Mouse (Mus musculus): Measurements from ENCODE around the gene Pak2. TPM values are rescaled to one million over a fixed set of nuclear protein-coding genes. Genes with fewer than 3 reads are reported as not detected.
"Not testable (repeated sequence)": the region's sequence is repeated elsewhere in the genome, so short reads cannot be mapped to it uniquely, and the experiment has no call there.

The Pak2 gene
- polyA plus RNA-seq, 1 experiment, result 21.9 TPM

- no peak for DNase-seq (ENCODE audit: low read depth, low spot score)
- WGBS, result under 1% methylated on average over 39 of the region's 39 CpGs
These were observed 19.9 kb upstream of the Pak2 start for GRCm38 (mm10) chr16:32098897-32099637.

GRCm38 (mm10) chr16:32097757-32098156, 18.6 kb upstream of the Pak2 start:
- DNase-seq (ENCODE audit: low read depth, low spot score), result not testable (repeated sequence)
- 94% methylated on average over 2 of the region's 2 CpGs for WGBS

GRCm38 (mm10) chr16:32091466-32091865, 12.3 kb upstream of the Pak2 start:
- no peak for DNase-seq (ENCODE audit: low read depth, low spot score)
- 71% methylated on average over 7 of the region's 7 CpGs for WGBS

- WGBS, result 13% methylated on average over 17 of the region's 17 CpGs
- DNase-seq (ENCODE audit: low read depth, low spot score), result no peak
These were observed 8.7 kb upstream of the Pak2 start for GRCm38 (mm10) chr16:32087629-32088443.

- 1% methylated on average over 30 of the region's 30 CpGs for WGBS
- no peak for DNase-seq (ENCODE audit: low read depth, low spot score)
These were observed 643 bp downstream of the Pak2 start for GRCm38 (mm10) chr16:32078408-32078990.

DNA sequence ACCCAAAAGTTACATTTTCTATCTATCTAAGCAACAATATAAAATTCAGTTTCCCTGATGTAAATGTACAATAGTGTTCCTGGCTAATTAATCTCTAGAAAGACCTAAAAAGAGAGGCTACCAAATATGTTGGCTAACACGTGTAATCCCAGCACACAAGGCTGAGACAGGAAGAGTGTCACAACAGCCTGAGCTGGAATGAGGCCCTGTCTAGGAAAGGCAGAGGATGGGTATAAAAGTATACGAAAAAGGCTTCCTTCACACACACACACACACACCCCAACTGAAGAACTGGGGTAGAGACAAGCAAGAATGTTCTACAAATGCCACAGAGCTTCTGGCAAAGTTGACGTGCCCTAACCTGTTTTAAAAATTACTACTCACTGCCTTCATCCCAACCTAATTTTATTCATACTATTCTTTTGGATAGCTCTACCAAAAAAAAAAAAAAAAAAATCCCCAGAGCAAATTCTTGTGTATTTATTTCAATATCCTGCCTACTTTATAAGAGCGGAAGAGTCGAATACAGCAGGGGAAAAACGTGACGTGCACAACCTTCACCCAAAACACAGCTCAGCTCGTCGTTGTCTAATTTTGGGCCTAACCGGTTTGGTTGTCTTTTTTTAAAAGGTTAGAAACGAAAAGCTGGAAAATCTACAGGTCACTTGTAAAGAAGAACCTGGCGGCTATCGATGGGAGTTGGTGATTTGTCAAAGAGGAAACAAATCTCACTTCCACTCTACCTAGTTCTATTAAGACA, 1.3 kb downstream of the Pak2 start:
- no peak for DNase-seq (ENCODE audit: low read depth, low spot score)
- under 1% methylated on average over 13 of the region's 13 CpGs for WGBS

- 25% methylated on average over 3 of the region's 3 CpGs for WGBS
- no peak for DNase-seq (ENCODE audit: low read depth, low spot score)
These were observed 2.7 kb downstream of the Pak2 start for GRCm38 (mm10) chr16:32076406-32076805.

DNA sequence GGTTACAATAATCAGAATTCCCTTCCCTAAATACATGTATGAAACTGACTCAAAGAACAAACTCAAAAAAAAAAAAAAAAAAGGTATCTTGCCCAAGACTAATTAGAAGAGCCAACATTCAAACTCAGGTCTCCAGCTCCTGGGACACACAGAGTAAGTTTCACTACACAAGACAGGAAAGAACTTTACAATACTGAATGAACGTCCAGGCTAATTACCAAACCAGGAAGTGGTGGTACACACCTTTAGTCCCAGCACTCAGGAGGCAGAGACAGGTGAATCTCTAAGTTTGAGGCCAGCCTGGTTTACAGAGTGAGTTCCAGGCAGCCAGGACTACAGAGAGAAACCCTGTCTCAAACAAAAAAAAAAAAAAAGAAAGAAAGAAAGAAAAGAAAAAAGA, 3.4 kb downstream of the Pak2 start:
- WGBS, result 8% methylated on average over 1 of the region's 1 CpGs
- DNase-seq (ENCODE audit: low read depth, low spot score), result no peak

GRCm38 (mm10) chr16:32070070-32070469, 9.1 kb downstream of the Pak2 start:
- DNase-seq (ENCODE audit: low read depth, low spot score), result peak; percentile 28
- 28% methylated on average over 4 of the region's 4 CpGs for WGBS

DNA sequence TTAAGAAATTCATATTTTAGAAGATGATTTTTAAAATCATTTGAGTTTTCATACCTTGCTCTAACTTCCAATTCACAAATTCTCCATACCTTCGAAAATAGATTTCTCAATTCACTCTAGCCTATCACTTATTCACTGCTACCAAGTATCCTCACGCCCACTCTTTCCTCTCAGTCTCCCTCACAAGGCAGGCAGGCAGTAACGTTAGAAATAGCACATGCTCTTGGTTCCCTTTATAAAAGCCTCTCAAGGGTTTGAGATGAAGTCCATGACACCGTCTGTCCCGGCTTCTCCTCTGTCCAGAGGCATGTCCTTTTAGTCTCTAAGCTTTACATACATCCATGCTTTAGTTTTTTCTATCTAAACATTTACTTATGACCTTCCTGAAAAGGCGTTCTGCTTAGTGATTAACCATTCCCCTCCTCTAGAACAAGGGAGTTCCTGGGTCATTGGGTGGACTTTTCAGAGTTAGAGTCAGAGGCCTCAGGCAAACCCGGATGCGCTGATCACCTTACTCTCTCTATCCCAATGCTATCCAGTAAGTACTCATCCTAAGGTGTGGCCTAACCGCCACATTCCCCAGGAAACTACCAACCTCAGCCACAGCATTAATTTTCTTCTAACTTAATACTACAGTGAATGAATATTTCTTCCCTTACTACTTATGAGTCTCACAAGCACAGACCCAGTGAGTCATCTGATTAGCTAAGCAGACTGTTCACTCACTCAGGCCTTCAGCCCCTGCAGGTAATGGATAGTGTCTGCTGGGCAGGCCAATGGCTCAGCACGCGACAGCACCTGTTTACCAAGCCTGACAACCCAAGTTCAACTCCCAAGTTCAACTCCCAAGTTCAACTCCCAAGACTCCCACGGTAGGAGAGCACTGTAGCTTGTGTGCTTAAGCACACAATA, 10.5 kb downstream of the Pak2 start:
- WGBS, result 33% methylated on average over 12 of the region's 12 CpGs
- DNase-seq (ENCODE audit: low read depth, low spot score), result peak; percentile 32

DNA sequence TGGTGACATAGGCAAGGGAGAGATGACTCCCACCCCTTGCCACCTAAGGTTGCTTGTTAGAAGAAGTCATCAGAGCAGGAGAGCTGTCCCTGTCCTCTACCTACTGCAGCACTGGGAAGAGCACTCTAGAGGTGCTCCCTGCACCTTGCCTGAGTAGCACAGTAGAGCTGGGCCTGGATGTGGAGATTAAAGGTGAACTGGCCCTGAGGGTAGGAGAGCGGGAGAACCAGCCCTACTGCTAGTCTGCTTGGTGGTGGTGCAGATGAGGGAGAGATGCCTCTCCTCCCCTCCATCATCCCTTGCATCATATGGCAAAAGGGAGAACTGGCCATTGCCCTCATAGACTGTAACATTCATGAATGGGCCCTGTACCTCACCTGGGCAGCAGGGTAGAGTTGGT, 12.2 kb downstream of the Pak2 start:
- 91% methylated on average over 1 of the region's 1 CpGs for WGBS
- no peak for DNase-seq (ENCODE audit: low read depth, low spot score)

DNA sequence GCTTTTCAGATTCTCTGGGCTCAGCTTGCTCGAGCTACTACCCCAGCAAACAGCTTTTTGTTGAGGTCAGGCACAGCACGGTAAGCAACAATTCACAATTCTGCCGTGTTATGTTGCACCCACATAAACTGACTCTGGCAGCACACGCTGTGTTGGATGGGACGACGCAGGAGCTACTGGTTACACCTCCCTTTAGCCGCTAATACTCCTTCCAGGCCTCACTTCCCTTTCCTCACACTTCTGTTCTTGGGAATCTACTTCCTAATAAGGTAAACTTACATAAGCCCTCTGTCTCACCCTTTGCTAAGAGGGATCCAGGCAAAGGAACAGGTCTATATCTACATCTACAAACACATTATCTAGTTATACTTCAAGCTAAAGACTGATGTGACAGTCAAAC, 15.2 kb downstream of the Pak2 start:
- DNase-seq (ENCODE audit: low read depth, low spot score), result no peak
- WGBS, result 62% methylated on average over 7 of the region's 7 CpGs

DNA sequence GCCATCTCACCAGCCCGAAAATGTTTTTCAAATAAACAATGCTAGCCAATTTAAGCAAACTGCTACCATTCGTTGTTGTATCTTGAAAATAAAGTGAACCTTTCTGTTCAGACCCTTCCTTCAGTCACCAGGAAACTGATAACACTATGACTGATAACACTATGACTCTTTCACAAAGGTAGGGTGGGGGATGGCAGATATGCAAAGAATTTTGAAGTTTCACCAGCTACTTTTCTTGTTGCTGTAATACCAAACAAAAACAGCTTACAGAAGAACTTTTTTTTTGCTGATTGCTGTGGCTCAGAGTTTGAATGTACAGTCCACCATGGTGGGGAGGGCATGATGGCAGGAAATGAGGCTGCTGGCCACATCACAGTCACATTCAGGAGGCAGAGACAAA, 16.9 kb downstream of the Pak2 start:
- 45% methylated on average over 2 of the region's 2 CpGs for WGBS
- DNase-seq (ENCODE audit: low read depth, low spot score), result no peak

DNA sequence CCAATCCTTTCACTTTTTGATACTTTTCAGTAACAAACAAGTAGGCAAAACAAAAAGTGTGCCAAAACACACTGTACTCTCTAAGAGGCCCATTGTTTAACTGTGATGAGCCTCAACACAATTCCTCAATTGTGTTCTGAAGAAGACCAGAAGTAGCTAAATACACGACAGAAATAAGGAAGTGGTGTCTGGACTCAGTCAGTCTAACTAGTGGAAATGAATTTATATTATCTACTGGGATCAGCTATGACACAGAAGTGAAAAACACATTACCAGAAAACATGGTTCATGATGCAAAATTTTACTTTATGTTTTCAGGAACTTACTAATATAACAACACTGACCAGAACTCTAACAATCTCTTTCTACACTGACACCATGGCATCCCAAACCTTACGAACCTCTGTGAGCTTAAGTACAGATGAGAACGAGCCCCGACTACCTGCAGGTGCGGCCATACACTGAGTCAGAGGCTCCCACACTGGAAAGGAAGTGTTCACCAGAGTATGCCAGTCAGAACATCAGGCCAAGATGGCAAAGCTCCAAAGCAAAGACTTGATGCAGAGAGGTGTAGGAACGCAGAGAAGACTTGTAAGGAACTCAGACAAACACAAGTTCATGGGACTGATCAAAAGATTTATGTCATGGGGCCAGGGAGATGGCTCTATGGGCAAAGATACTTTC, 19.2 kb downstream of the Pak2 start:
- no peak for DNase-seq (ENCODE audit: low read depth, low spot score)
- 14% methylated on average over 6 of the region's 6 CpGs for WGBS

GRCm38 (mm10) chr16:32058817-32059216, 20.3 kb downstream of the Pak2 start:
- DNase-seq (ENCODE audit: low read depth, low spot score), result no peak
- WGBS, result 38% methylated on average over 5 of the region's 5 CpGs

DNA sequence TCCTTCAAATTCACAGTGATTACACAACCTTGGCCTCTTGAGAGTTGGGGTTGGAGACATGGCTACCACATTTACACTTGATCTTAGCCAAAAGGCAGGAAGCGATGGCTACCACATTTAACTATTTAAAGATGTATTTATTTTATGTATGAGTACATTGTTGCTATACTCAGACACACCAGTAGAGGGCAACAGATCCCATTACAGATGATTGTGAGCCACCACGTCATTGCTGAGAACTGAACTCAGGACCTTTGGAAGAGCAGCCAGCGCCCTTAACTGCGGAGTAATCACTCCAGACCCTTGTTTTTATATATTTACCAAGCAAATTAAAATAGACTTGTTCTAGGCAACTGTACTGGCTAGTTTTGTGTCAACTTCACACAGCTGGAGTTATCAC, 36.8 kb downstream of the Pak2 start:
- WGBS, result 80% methylated on average over 4 of the region's 4 CpGs
- no peak for DNase-seq (ENCODE audit: low read depth, low spot score)

DNA sequence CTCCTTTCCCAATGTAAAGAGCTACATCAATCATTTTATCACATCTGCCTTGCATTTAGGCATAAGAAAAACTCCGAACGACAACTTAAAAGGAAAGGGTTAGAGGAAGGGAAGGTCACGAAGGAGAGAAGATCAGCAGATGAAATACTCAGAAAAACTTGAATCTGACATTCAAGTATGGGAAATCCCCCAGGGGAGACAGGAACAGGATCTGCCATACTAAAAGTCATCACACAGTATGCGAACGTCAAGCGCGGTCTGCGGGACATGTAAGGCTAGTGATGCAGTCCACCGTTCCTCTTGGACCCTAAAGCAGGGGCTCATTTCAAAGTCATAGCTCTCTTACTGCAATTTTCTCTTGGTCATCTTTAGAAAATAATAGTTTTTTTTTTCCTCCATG, 59.5 kb downstream of the Pak2 start:
- no peak for DNase-seq (ENCODE audit: low read depth, low spot score)
- WGBS, result 94% methylated on average over 9 of the region's 9 CpGs

DNA sequence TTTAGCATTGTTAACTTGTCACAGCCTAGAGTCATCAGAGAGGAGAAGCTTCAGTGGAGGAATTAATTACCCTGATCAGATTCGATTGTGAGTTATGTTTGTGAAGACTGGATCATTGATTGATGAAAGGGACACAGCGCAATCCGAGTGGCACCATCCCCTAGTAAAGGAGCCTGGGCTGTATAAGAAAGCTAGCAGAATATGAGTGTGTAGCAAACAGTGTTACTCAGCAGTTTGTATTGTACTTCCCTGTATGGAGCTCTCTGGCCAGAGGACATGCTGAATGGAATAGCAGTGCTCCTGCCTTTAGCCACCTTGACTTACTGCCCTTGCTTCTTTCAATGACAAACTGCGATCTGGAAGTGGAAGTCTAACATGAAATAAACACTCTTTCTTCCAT, 68.8 kb downstream of the Pak2 start:
- 52% methylated on average over 4 of the region's 4 CpGs for WGBS
- DNase-seq (ENCODE audit: low read depth, low spot score), result no peak

Measured in large intestine, adult 2 months (tissue).